Comparison of ENCODE assay signal across 19 mouse cellular contexts in genomic region chr9:92612641-92613040, GRCm38 (mm10).
A peak's percentile ranks its signal among the peaks of the same experiment; 100 is the strongest.
DNase-seq lines count a peak whose midpoint lies in the region; ATAC-seq and TF ChIP-seq lines count a peak whose summit lies in the region.
"Had no signal": no experiment of that assay in that cellular context is flagged by ENCODE, and none has a peak within 500 bp of the region (broad histone marks: within the 10 kb centered on the region; RNA-seq: fewer than 3 reads in every experiment).

No protein-coding gene starts in this region.

- H3K27ac ChIP-seq in midbrain, embryonic 11.5 days (ENCODE audit: low read depth, low read length): no peak overlapping the region
- no peak overlapping the region for H3K27ac ChIP-seq in midbrain, embryonic 13.5 days
- H3K27ac ChIP-seq in ES-E14 (ENCODE audit: insufficient read depth, low read depth, low read length, poor library complexity, severe bottlenecking): no peak overlapping the region
- H3K27ac ChIP-seq in forebrain, embryonic 16.5 days (ENCODE audit: low read length): no peak overlapping the region
- H3K27ac ChIP-seq: limb, embryonic 12.5 days; liver, embryonic 13.5 days; lung, embryonic 15.5 days; neural tube, embryonic 12.5 days had no signal

- in situ Hi-C loops in ES-E14 (cut with MboI; ENCODE audit: low sequenced_read_pairs in 2 of 2, unreplicated experiment in 2 of 2): no loop called here

- WGBS in midbrain, embryonic 11.5 days: 92% methylated on average over 15 of the region's 15 CpGs
- 94% methylated on average over 15 of the region's 15 CpGs for WGBS in midbrain, embryonic 13.5 days
- WGBS in forebrain, embryonic 16.5 days: 93% methylated on average over 15 of the region's 15 CpGs

- no peaks in the 10 kb centered on the region for H3K36me3 ChIP-seq in midbrain, embryonic 11.5 days (ENCODE audit: control insufficient read depth, insufficient read depth, low read length)
- H3K36me3 ChIP-seq in midbrain, embryonic 13.5 days: no peaks in the 10 kb centered on the region
- H3K36me3 ChIP-seq in ES-E14 (ENCODE audit: control insufficient read depth, insufficient read depth, low read length, poor library complexity, severe bottlenecking) (no peaks in the 10 kb centered on the region), myocyte (ENCODE audit: control insufficient read depth, insufficient read depth) (peaks cover under 1% of the 10 kb centered on the region)
- H3K36me3 ChIP-seq in forebrain, embryonic 16.5 days (ENCODE audit: control insufficient read depth, insufficient read depth): no peaks in the 10 kb centered on the region
- H3K36me3 ChIP-seq: liver, embryonic 13.5 days; lung, embryonic 15.5 days; neural tube, embryonic 12.5 days had no signal

- ATAC-seq in midbrain, embryonic 11.5 days (ENCODE audit: low FRiP score): 0 out of 2 replicates have a peak, but pooled peaks have one; percentile 38
- ATAC-seq in midbrain, embryonic 13.5 days: no peak
- ATAC-seq in forebrain, embryonic 16.5 days: no peak
- ATAC-seq in activated CD4-positive, CD25-positive, alpha-beta regulatory T cell, adult 4 months: no peak
- ATAC-seq: midbrain, embryonic 16.5 days had no signal

- H3K4me3 ChIP-seq in midbrain, embryonic 11.5 days (ENCODE audit: low read depth, low read length): no peak overlapping the region
- no peak overlapping the region for H3K4me3 ChIP-seq in midbrain, embryonic 13.5 days (replicated peaks)
- H3K4me3 ChIP-seq in ES-E14 (ENCODE audit: insufficient read depth in 1 of 2, low read depth in 1 of 2, low read length in 2 of 2, poor library complexity in 1 of 2, severe bottlenecking in 1 of 2) (peak overlapping the region; percentile 37 to 60; a peak in 3 of 4 replicates), myocyte (no peak overlapping the region)
- no peak overlapping the region for H3K4me3 ChIP-seq in forebrain, embryonic 16.5 days (replicated peaks; ENCODE audit: low read length)
- H3K4me3 ChIP-seq: limb, embryonic 12.5 days; liver, embryonic 13.5 days; lung, embryonic 15.5 days; neural tube, embryonic 12.5 days had no signal

- intact Hi-C loops in gastrocnemius, postnatal 14 days (cut with DNase I; ENCODE audit: low total_unique reads): no loop called here

- DNase-seq in gastrocnemius, postnatal 14 days: peak; percentile 8
- DNase-seq in gastrocnemius, postnatal 25 days: no peak
- DNase-seq in midbrain, embryonic 11.5 days (ENCODE audit: low spot score, missing footprints): peak; percentile 35
- no peak for DNase-seq in ES-E14 (ENCODE audit: low read depth, low spot score)
- DNase-seq: cerebellum, adult 11 months; cerebellum, postnatal 25 days; kidney, adult 8-10 months; kidney, postnatal 4 days; liver, embryonic 13.5 days; right cerebral cortex, postnatal 25 days; thymus, postnatal 36 days had no signal

- no peak for TF ChIP-seq POLR2A in myocyte (IDR thresholded peaks at IDR 0.05; ENCODE audit: insufficient read length, low read depth)

- H3K9me3 ChIP-seq in midbrain, embryonic 11.5 days (ENCODE audit: control insufficient read depth, low read length): no peaks in the 10 kb centered on the region
- no peaks in the 10 kb centered on the region for H3K9me3 ChIP-seq in midbrain, embryonic 13.5 days
- no peaks in the 10 kb centered on the region for H3K9me3 ChIP-seq in ES-E14 (ENCODE audit: control insufficient read depth, insufficient read depth, low read depth, low read length)
- H3K9me3 ChIP-seq in forebrain, embryonic 16.5 days (ENCODE audit: control insufficient read depth, low read length): no peaks in the 10 kb centered on the region
- H3K9me3 ChIP-seq: limb, embryonic 12.5 days; liver, embryonic 13.5 days; lung, embryonic 15.5 days; neural tube, embryonic 12.5 days had no signal

- no peaks in the 10 kb centered on the region for H3K79me2 ChIP-seq in myocyte (ENCODE audit: control insufficient read depth, insufficient read depth)

- no peak overlapping the region for H3K9ac ChIP-seq in midbrain, embryonic 11.5 days (ENCODE audit: low read length)
- H3K9ac ChIP-seq in midbrain, embryonic 13.5 days (replicated peaks): no peak overlapping the region
- H3K9ac ChIP-seq in ES-E14 (ENCODE audit: insufficient read depth, low read depth, low read length, poor library complexity, severe bottlenecking): no peak overlapping the region
- H3K9ac ChIP-seq in forebrain, embryonic 16.5 days (replicated peaks; ENCODE audit: low read depth, low read length): no peak overlapping the region
- H3K9ac ChIP-seq: limb, embryonic 12.5 days; liver, embryonic 13.5 days; lung, embryonic 15.5 days; neural tube, embryonic 12.5 days had no signal

- H3K27me3 ChIP-seq in midbrain, embryonic 11.5 days (ENCODE audit: control insufficient read depth, insufficient read depth, low read length): no peaks in the 10 kb centered on the region
- H3K27me3 ChIP-seq in midbrain, embryonic 13.5 days: no peaks in the 10 kb centered on the region
- H3K27me3 ChIP-seq in myocyte (ENCODE audit: control insufficient read depth, insufficient read depth, insufficient read length): no peaks in the 10 kb centered on the region
- H3K27me3 ChIP-seq in forebrain, embryonic 16.5 days (replicated peaks; ENCODE audit: control insufficient read depth, insufficient read depth, low read length): no peaks in the 10 kb centered on the region
- H3K27me3 ChIP-seq: limb, embryonic 12.5 days; liver, embryonic 13.5 days; lung, embryonic 15.5 days; neural tube, embryonic 12.5 days had no signal

- H3K4me1 ChIP-seq in midbrain, embryonic 11.5 days (ENCODE audit: control insufficient read depth, insufficient read depth, low read length): no peaks in the 10 kb centered on the region
- H3K4me1 ChIP-seq in midbrain, embryonic 13.5 days (replicated peaks): no peaks in the 10 kb centered on the region
- no peaks in the 10 kb centered on the region; a peak in 1 of 4 replicates for H3K4me1 ChIP-seq in ES-E14 (ENCODE audit: control insufficient read depth in 2 of 2, insufficient read depth in 2 of 2, low read length in 2 of 2, poor library complexity in 1 of 2)
- no peaks in the 10 kb centered on the region for H3K4me1 ChIP-seq in forebrain, embryonic 16.5 days (replicated peaks; ENCODE audit: control insufficient read depth, insufficient read depth, low read length)
- H3K4me1 ChIP-seq: limb, embryonic 12.5 days; liver, embryonic 13.5 days; lung, embryonic 15.5 days; neural tube, embryonic 12.5 days had no signal

- no peak overlapping the region for H3K4me2 ChIP-seq in midbrain, embryonic 11.5 days
- H3K4me2 ChIP-seq in midbrain, embryonic 13.5 days (replicated peaks): no peak overlapping the region
- no peak overlapping the region for H3K4me2 ChIP-seq in myocyte (ENCODE audit: low read depth)
- H3K4me2 ChIP-seq in forebrain, embryonic 16.5 days (ENCODE audit: low read length): no peak overlapping the region
- H3K4me2 ChIP-seq: limb, embryonic 12.5 days; liver, embryonic 13.5 days; lung, embryonic 15.5 days; neural tube, embryonic 12.5 days had no signal

- no peak overlapping the region for H3ac ChIP-seq in myocyte (ENCODE audit: control insufficient read depth, insufficient read length)

TF ChIP-seq in ES-E14, 5 proteins besides CTCF, POLR2A, EP300 and RAD21:
- no peak for TF ChIP-seq CHD2 (IDR thresholded peaks at IDR 0.05; ENCODE audit: low read depth, low read length)
- no peak for TF ChIP-seq ZNF384 (IDR thresholded peaks at IDR 0.05; ENCODE audit: low read depth, low read length)
- no peak for TF ChIP-seq MAFK (IDR thresholded peaks at IDR 0.05; ENCODE audit: insufficient read depth, low read depth, low read length)
- no peak for TF ChIP-seq ZC3H11A (IDR thresholded peaks at IDR 0.05; ENCODE audit: borderline replicate concordance, low read depth, low read length)
- no peak for TF ChIP-seq HCFC1 (IDR thresholded peaks at IDR 0.05; ENCODE audit: borderline replicate concordance, insufficient read depth, low read length)

TF ChIP-seq in myocyte, 11 proteins besides CTCF, POLR2A, EP300 and RAD21:
- TF ChIP-seq USF1 (IDR thresholded peaks at IDR 0.05; ENCODE audit: low read depth) (no peak), TCF12 (IDR thresholded peaks at IDR 0.05; ENCODE audit: insufficient read depth, poor library complexity, severe bottlenecking) (no peak), POLR2AphosphoS2 (IDR thresholded peaks at IDR 0.05; ENCODE audit: insufficient read length, low read depth) (peak; percentile 13), MYOD1 (IDR thresholded peaks at IDR 0.05; ENCODE audit: control insufficient read depth in 1 of 3, insufficient read length in 2 of 3, low read depth in 2 of 3) (no peak), MAX (IDR thresholded peaks at IDR 0.05; ENCODE audit: low read depth) (no peak), REST (IDR thresholded peaks at IDR 0.05; ENCODE audit: insufficient read depth, insufficient read length) (no peak), CEBPB (IDR thresholded peaks at IDR 0.05; ENCODE audit: insufficient read depth, poor library complexity, severe bottlenecking) (no peak)

Comparison
In these comparisons a context has a peak if more than half of its experiments do, and no peak if none do; other contexts are left out.
1. DNase-seq: peak in gastrocnemius, postnatal 14 days (single experiment) and midbrain, embryonic 11.5 days (single experiment); none in gastrocnemius, postnatal 25 days (single experiment) and ES-E14 (single experiment).
2. H3K4me3 ChIP-seq: peak in ES-E14 (2 of 2); none in midbrain, embryonic 11.5 days (single experiment), midbrain, embryonic 13.5 days (single experiment), myocyte (single experiment) and forebrain, embryonic 16.5 days (single experiment).